Mouse (Mus musculus) erythroblast, embryonic 14.5 days (primary cell): Measurements from ENCODE around the gene Phf24.

Source experiments
- GATA1 ChIP-seq: IDR thresholded peaks from 2 replicates; pipeline ENCODE4 v1.6.1; 2012; ENCODE audit warnings: low read length, inconsistent platforms, mixed read lengths
- TAL1 ChIP-seq: IDR thresholded peaks from 3 replicates; pipeline ENCODE4 v1.6.1; 2012; ENCODE audit warnings: low read length, inconsistent platforms, mixed read lengths

DNA sequence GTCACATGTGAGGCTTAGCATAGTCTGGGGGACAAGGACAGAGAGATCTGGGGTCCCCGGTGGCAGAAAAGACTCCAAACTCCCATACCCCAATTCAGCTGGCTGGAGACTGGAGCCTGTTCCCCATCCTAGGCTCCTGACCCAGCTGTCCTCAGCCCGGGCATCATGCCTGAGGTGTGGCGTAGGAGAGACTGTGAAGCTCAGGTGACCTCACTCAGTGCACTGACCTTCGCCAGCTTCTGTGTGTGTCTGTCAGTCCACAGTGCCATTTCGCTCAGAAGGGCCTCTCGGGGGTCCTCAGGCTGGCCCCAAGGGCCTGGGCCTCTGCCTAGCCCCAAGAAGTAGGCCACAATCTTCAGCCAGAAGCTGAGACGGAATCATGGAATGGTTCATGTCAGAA is 36.1 kb downstream of the Phf24 start:
- TF ChIP-seq GATA1 (no peak), TAL1 (no peak)
